Mouse (Mus musculus) hindbrain, embryonic 14.5 days (tissue): ENCODE measurements at regions not wholly inside any gene's neighbourhood (a gene's known extent, or its start where the extent isn't known, plus 50 kb on each side); places are given as distances from the start of the nearest gene placed in this dataset.

Experiments used
- ATAC-seq: fragments of 200-750 bp; cut with Nextera tagmentation; 2 replicates; pipeline ENCODE4 v1.8.0; 2017; ENCODE audit warnings: moderate number of reproducible peaks, mild to moderate bottlenecking, moderate TSS enrichment, moderate library complexity; ENCODE audit not compliant: low FRiP score
- DNase-seq: peaks from one replicate; pipeline ENCODE4 v3.0.0-alpha.2; 2015; ENCODE audit warnings: low spot score
- H3K27ac ChIP-seq: fragments of 300-500 bp; sonication (generic); 2 replicates; pipeline ENCODE4 v1.5.1; 2014; ENCODE audit warnings: mild to moderate bottlenecking, moderate library complexity
- H3K27me3 ChIP-seq: fragments of 300-500 bp; sonication (generic); 2 replicates; pipeline ENCODE4 v1.6.1; 2014; ENCODE audit warnings: mild to moderate bottlenecking, low read length, mixed read lengths; ENCODE audit not compliant: control insufficient read depth, insufficient read depth
- H3K36me3 ChIP-seq: fragments of 300-500 bp; sonication (generic); replicated peaks from 2 replicates; pipeline ENCODE4 v1.6.1; 2014; ENCODE audit not compliant: control insufficient read depth, insufficient read depth
- H3K4me1 ChIP-seq: fragments of 300-500 bp; sonication (generic); replicated peaks from 2 replicates; pipeline ENCODE4 v1.6.1; 2014; ENCODE audit warnings: antibody characterized with exemption, low read length, mixed read lengths; ENCODE audit not compliant: control insufficient read depth, insufficient read depth
- H3K4me2 ChIP-seq: fragments of 300-500 bp; sonication (generic); replicated peaks from 2 replicates; pipeline ENCODE4 v1.6.1; 2014; ENCODE audit warnings: mild to moderate bottlenecking, moderate library complexity
- H3K4me3 ChIP-seq: fragments of 300-500 bp; sonication (generic); replicated peaks from 2 replicates; pipeline ENCODE4 v1.5.1; 2014; ENCODE audit warnings: mild to moderate bottlenecking, low read length
- H3K9ac ChIP-seq: fragments of 300-500 bp; sonication (generic); 2 replicates; pipeline ENCODE4 v1.6.1; 2014
- H3K9me3 ChIP-seq: fragments of 300-500 bp; sonication (generic); 2 replicates; pipeline ENCODE4 v1.6.1; 2016; ENCODE audit warnings: low read length; ENCODE audit not compliant: control insufficient read depth
- WGBS: fragments of 180-500 bp; shearing (Covaris S2); extraction: QIAGEN DNeasy Blood & Tissue Kit; methylation state at CpG from one replicate; pipeline ENCODE4 v1.1.7; 2014; 5-methylcytosine and 5-hydroxymethylcytosine counted together

DNA sequence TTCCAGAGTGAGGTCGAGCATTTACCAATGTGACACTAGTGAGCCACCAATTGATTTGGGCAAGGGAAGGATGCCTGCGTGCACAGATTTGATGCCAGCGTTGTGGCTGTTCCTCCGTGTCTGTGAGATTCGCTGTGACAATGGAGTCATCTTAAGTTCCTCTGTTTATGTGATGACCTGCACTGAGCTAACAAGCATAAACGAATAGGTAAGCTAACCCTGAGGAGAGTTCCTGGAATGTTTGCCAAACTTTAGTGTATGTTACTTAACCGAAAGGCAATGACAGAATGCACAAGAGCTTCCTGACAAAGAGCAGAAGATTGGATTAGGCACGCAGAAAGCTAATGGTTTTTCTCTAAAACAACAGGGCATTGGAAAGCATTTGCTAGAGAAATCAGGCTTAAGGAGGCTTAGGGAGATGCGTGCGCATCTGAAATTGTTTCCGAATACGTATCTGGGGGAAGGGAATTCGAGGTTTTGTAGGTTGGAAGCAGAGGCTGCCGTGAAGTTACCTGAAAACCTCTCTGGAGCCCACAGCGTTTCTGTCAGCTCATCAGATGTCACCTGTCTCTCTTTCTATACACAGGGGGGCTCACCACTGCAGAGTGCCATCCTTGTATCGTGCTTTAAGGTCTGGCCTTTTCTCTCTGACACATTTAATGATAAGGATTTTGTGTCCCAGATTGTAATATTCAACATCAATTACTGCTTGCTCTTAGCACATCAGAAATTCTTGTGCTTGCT, 191.9 kb upstream of the Dkk2 start:
- no peak for ATAC-seq
- no peak overlapping the region for H3K4me2 ChIP-seq
- DNase-seq: no peak
- H3K4me1 ChIP-seq: no peaks in the 10 kb centered on the region
- no peaks in the 10 kb centered on the region for H3K9me3 ChIP-seq
- H3K27me3 ChIP-seq: no peaks in the 10 kb centered on the region
- no peak overlapping the region for H3K9ac ChIP-seq
- H3K27ac ChIP-seq: no peak overlapping the region
- 78% methylated on average over 16 of the region's 16 CpGs for WGBS
- no peaks in the 10 kb centered on the region for H3K36me3 ChIP-seq
- no peak overlapping the region for H3K4me3 ChIP-seq

GRCm38 (mm10) chr3:131895057-131895456, 190.0 kb upstream of the Dkk2 start:
- Histone ChIP-seq H3K4me2 (no peak overlapping the region), H3K4me3 (no peak overlapping the region), H3K36me3 (no peaks in the 10 kb centered on the region), H3K27ac (no peak overlapping the region), H3K4me1 (no peaks in the 10 kb centered on the region), H3K27me3 (no peaks in the 10 kb centered on the region), H3K9me3 (no peaks in the 10 kb centered on the region), H3K9ac (no peak overlapping the region)
- WGBS: 68% methylated on average over 1 of the region's 1 CpGs
- ATAC-seq (no peak), DNase-seq (no peak)

DNA sequence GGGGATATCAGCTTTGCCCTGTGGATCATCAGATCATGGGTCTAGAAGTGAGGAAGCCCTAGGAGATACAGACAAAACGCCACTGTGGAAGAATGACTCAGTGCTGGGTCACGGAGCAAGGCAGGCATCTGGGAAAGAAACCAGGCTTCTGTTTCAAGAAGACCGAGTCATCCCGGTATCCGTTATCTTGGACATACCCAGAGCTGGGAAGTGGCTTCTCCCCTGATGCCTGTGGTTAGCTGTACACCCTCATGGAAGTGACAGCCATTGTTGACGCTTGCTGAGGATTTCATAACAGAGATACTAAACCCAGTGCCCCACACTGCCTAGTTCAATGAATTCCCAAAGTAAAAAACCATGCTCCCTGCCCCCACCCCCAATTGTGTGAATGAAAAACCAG, 171.6 kb upstream of the Dkk2 start:
- Histone ChIP-seq H3K27ac (no peak overlapping the region), H3K4me3 (no peak overlapping the region), H3K9me3 (no peaks in the 10 kb centered on the region), H3K9ac (no peak overlapping the region), H3K27me3 (no peaks in the 10 kb centered on the region), H3K4me2 (no peak overlapping the region), H3K36me3 (no peaks in the 10 kb centered on the region), H3K4me1 (no peaks in the 10 kb centered on the region)
- 92% methylated on average over 6 of the region's 6 CpGs for WGBS
- DNase-seq (no peak), ATAC-seq (no peak)

GRCm38 (mm10) chr3:131914372-131914771, 170.7 kb upstream of the Dkk2 start:
- H3K27me3 ChIP-seq: no peaks in the 10 kb centered on the region
- H3K9ac ChIP-seq: no peak overlapping the region
- ATAC-seq (no peak), DNase-seq (no peak)
- H3K36me3 ChIP-seq: no peaks in the 10 kb centered on the region
- no peaks in the 10 kb centered on the region for H3K9me3 ChIP-seq
- no peak overlapping the region for H3K4me3 ChIP-seq
- H3K4me1 ChIP-seq: no peaks in the 10 kb centered on the region
- H3K4me2 ChIP-seq: no peak overlapping the region
- no peak overlapping the region for H3K27ac ChIP-seq
- WGBS: 83% methylated on average over 3 of the region's 3 CpGs

DNA sequence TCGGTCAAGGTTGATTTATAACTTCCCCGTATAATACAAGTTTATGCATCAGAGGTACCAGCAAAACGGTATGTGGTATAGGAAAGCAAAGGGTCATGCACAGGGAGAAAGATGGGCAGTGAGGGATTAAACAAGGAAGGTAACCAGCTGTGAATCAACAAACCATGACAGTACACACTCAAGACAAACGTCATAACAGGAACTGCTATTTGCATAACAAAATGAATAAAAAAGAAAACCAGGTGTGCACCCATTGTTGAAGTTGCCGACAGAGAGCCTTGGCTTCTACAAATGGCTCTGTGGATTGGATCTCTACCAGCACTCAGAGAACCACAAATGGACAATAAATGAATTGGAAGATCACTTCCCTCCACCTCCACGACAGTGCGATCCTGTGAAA, 170.1 kb upstream of the Dkk2 start:
- H3K36me3 ChIP-seq: no peaks in the 10 kb centered on the region
- no peak for ATAC-seq
- no peak overlapping the region for H3K4me2 ChIP-seq
- H3K9ac ChIP-seq: no peak overlapping the region
- no peak overlapping the region for H3K27ac ChIP-seq
- H3K4me1 ChIP-seq: no peaks in the 10 kb centered on the region
- H3K27me3 ChIP-seq: no peaks in the 10 kb centered on the region
- WGBS: 73% methylated on average over 7 of the region's 7 CpGs
- no peak overlapping the region for H3K4me3 ChIP-seq
- DNase-seq: no peak
- H3K9me3 ChIP-seq: no peaks in the 10 kb centered on the region

DNA sequence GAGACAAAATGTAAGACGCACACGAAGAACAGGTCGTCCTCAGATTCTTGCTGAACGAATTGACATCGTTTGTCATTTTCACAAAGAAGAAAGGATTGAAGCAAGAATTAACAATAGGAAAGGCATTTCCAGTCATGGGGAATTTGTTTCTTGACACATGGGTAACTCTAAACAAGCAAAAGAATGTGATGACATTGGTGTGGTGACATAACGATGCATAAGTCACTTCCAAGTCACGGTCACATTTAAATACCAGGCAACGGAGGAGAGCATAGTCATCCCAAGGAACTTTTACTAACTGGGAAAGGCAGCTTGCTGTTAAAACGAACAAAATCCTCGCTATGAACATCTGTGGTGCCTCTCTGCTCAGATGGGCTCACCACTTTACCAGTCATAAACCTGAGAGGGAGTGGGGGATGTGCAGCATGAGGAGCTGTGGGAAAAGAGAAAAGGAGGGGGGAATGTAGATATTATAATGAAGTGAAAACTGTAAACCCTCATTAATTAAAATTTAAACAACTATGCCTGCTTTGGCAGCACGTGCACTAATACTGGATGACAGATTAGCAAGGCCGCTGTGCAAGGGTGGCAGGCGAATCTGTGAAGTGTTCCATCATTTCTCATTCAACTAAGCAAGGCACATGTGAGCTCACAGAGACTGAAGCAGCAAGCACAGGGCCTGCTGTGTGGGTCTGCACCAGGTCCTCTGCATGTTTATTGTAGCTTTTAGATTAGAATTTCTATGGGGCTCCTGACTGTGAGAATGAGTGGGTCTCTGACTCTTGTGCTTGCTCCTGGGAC, 167.2 kb upstream of the Dkk2 start:
- Histone ChIP-seq H3K9me3 (no peaks in the 10 kb centered on the region), H3K36me3 (no peaks in the 10 kb centered on the region), H3K4me1 (no peaks in the 10 kb centered on the region), H3K9ac (no peak overlapping the region), H3K27me3 (no peaks in the 10 kb centered on the region), H3K4me2 (no peak overlapping the region), H3K4me3 (no peak overlapping the region), H3K27ac (no peak overlapping the region)
- 45% methylated on average over 13 of the region's 13 CpGs for WGBS
- ATAC-seq: no peak
- no peak for DNase-seq

- DNase-seq (no peak), ATAC-seq (peak; percentile 65; the same call in 1 of the 2 replicates)
- WGBS: 72% methylated on average over 12 of the region's 12 CpGs
Measured at GRCm38 (mm10) chr3:131919476-131919875, 165.6 kb upstream of the Dkk2 start.

DNA sequence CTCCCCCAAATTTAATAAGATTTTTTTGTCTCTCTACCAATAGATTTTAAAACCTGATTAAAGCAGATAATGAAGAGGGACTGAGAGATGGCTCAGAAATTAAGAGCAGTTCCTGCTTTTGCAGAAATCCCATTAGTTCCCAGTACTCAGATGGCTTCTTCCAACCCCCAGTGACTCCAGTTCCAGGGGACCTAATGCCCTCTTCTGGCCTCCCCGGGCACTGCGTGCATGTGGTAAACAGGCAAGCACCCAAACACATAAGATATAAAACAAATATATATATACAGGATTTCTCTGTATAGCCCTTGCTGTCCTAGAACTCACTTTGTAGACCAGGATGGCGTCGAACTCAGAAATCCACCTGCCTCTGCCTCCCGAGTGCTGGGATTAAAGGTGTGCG, 163.9 kb upstream of the Dkk2 start:
- H3K27ac ChIP-seq: no peak overlapping the region
- H3K4me1 ChIP-seq: no peaks in the 10 kb centered on the region
- no peaks in the 10 kb centered on the region for H3K36me3 ChIP-seq
- H3K9me3 ChIP-seq: no peaks in the 10 kb centered on the region
- H3K4me3 ChIP-seq: no peak overlapping the region
- no peak for DNase-seq
- no peak overlapping the region for H3K4me2 ChIP-seq
- no peak for ATAC-seq
- H3K27me3 ChIP-seq: no peaks in the 10 kb centered on the region
- WGBS: 82% methylated on average over 6 of the region's 6 CpGs
- no peak overlapping the region for H3K9ac ChIP-seq

More at GRCm38 (mm10) chr3:131919476-131919875, 165.6 kb upstream of the Dkk2 start:
- H3K27ac ChIP-seq: no peak overlapping the region
- no peaks in the 10 kb centered on the region for H3K9me3 ChIP-seq
- H3K36me3 ChIP-seq: no peaks in the 10 kb centered on the region
- H3K9ac ChIP-seq: no peak overlapping the region
- no peak overlapping the region for H3K4me2 ChIP-seq
- no peaks in the 10 kb centered on the region for H3K4me1 ChIP-seq
- H3K27me3 ChIP-seq: no peaks in the 10 kb centered on the region
- no peak overlapping the region for H3K4me3 ChIP-seq

DNA sequence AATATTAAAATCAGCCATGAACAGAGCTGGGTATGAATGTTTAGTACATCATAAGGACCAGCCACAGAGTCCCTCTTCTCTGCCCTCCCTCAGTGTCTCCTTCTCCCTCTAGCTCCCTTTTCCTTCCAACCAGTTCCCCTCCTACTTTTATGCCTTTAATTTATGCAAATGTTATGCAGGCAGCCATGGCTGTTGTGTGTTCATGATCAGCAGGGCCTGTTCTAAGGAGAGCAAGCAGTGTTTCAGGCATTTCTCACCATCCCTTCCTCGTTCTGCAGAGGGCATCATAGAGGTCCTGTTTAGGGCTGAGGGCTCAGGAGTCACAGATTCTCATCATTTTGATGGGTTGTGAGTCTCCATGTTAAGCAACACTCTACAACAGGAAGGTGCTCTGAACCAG, 162.4 kb upstream of the Dkk2 start:
- H3K27me3 ChIP-seq: no peaks in the 10 kb centered on the region
- H3K9me3 ChIP-seq: no peaks in the 10 kb centered on the region
- no peak for ATAC-seq
- H3K27ac ChIP-seq: no peak overlapping the region
- H3K4me2 ChIP-seq: no peak overlapping the region
- no peak overlapping the region for H3K9ac ChIP-seq
- WGBS: 24% methylated on average over 1 of the region's 1 CpGs
- no peaks in the 10 kb centered on the region for H3K36me3 ChIP-seq
- no peak overlapping the region for H3K4me3 ChIP-seq
- no peaks in the 10 kb centered on the region for H3K4me1 ChIP-seq
- no peak for DNase-seq
